8 mouse cellular contexts compared by ENCODE assay signal in the genomic region with DNA sequence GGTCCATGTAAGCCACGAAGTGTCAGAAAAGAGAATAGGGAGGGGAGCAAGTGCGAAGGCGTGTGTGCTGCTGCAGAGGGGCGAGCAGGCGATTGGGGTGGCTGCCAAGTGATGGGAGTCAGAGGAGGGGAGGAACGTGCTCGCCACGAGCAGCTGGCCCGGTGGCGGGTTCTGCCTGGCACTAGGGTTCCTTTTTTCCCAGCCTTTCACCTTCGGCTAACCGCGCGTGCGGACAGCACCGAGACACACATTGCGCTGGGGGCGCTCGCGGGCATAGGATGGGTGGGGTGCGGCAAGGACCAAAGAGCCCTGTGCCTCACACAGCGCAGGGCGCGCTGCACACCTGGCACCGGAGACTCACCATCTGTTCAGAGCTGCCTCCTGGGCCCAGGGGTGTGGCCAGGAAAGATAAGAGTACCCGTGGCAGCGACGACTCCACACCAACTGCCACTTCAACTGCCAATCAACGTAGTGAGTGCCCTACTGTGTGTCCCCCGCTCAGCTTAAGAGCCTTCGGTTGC. TPM values are rescaled to one million over a fixed set of nuclear protein-coding genes. Genes with fewer than 3 reads are reported as not detected.
DNase-seq lines count a peak whose midpoint lies in the region; ATAC-seq and TF ChIP-seq lines count a peak whose summit lies in the region.

No protein-coding gene starts in this region.

- peak overlapping the region; percentile 95 for H3K27ac ChIP-seq in forebrain, embryonic 13.5 days
- peak overlapping the region; percentile 100 for H3K27ac ChIP-seq in heart, embryonic 16.5 days (ENCODE audit: low read length)
- H3K27ac ChIP-seq in liver, embryonic 14.5 days = no peak overlapping the region
- H3K27ac ChIP-seq in stomach, embryonic 14.5 days (ENCODE audit: low read length) = peak overlapping the region; percentile 18; the same call in 1 of the 2 replicates

- ATAC-seq in CD4-positive, CD25-positive, alpha-beta regulatory T cell, adult 4 months = peak; percentile 62
- ATAC-seq in cerebellum, adult (ENCODE audit: insufficient number of reproducible peaks, low FRiP score, low TSS enrichment) = peak; percentile 77
- ATAC-seq in forebrain, embryonic 13.5 days = peak; percentile 83
- ATAC-seq in heart, embryonic 16.5 days (replicated peaks; ENCODE audit: extremely low read depth, insufficient read depth, low FRiP score) = peak; percentile 75
- peak; percentile 61 for ATAC-seq in liver, embryonic 14.5 days (ENCODE audit: insufficient read depth)
- 0 out of 2 replicates have a peak, but pooled peaks have one; percentile 56 for ATAC-seq in stomach, embryonic 14.5 days (ENCODE audit: insufficient number of reproducible peaks, insufficient read depth, low FRiP score, low read depth)

- TF ChIP-seq EP300 in liver, embryonic 14.5 days (IDR thresholded peaks at IDR 0.05; ENCODE audit: low read depth) = peak; percentile 82

- WGBS in forebrain, embryonic 13.5 days = 1% methylated on average over 31 of the region's 31 CpGs
- WGBS in heart, embryonic 16.5 days = under 1% methylated on average over 31 of the region's 31 CpGs
- under 1% methylated on average over 31 of the region's 31 CpGs for WGBS in liver, embryonic 14.5 days (ENCODE audit: insufficient replicate concordance)
- WGBS in stomach, embryonic 14.5 days = 2% methylated on average over 31 of the region's 31 CpGs

- H3K4me3 ChIP-seq in forebrain, embryonic 13.5 days = peak overlapping the region; percentile 54
- H3K4me3 ChIP-seq in heart, embryonic 16.5 days (ENCODE audit: low read length) = peak overlapping the region; percentile 75
- H3K4me3 ChIP-seq in liver, embryonic 14.5 days (ENCODE audit: insufficient read depth in 1 of 2, low read depth in 2 of 2, low read length in 2 of 2) = peak overlapping the region; percentile 50 to 60
- H3K4me3 ChIP-seq in stomach, embryonic 14.5 days (ENCODE audit: low read depth, low read length) = peak overlapping the region; percentile 46

- peak; percentile 74 for TF ChIP-seq CTCF in liver, embryonic 14.5 days (IDR thresholded peaks at IDR 0.05; ENCODE audit: low read depth)

- H3K9ac ChIP-seq in forebrain, embryonic 13.5 days = peak overlapping the region; percentile 70
- peak overlapping the region; percentile 96 for H3K9ac ChIP-seq in heart, embryonic 16.5 days (ENCODE audit: low read length)
- no peak overlapping the region for H3K9ac ChIP-seq in liver, embryonic 14.5 days (replicated peaks)
- peak overlapping the region; percentile 64; the same call in 1 of the 2 replicates for H3K9ac ChIP-seq in stomach, embryonic 14.5 days (replicated peaks; ENCODE audit: low read depth, low read length)

- H3K4me2 ChIP-seq in forebrain, embryonic 13.5 days = peak overlapping the region; percentile 74
- peak overlapping the region; percentile 93 for H3K4me2 ChIP-seq in heart, embryonic 16.5 days (ENCODE audit: low read depth, low read length)
- peak overlapping the region; percentile 94 for H3K4me2 ChIP-seq in liver, embryonic 14.5 days (ENCODE audit: low read depth)
- peak overlapping the region; percentile 94 for H3K4me2 ChIP-seq in stomach, embryonic 14.5 days (replicated peaks; ENCODE audit: low read depth, low read length)

- peak; percentile 88 for DNase-seq in kidney, postnatal 14 days
- DNase-seq in liver, embryonic 14.5 days (ENCODE audit: low read depth in 3 of 3, low spot score in 3 of 3) = peak in 2 of 3 experiments; percentile 30 to 39
- peak; percentile 84 for DNase-seq in neural tube, embryonic 10.5 days (ENCODE audit: extremely low spot score, low spot score)

- H3K27me3 ChIP-seq in forebrain, embryonic 13.5 days = no peaks in the 10 kb centered on the region
- H3K27me3 ChIP-seq in heart, embryonic 16.5 days (ENCODE audit: control insufficient read depth, insufficient read depth, low read length) = no peaks in the 10 kb centered on the region
- no peaks in the 10 kb centered on the region; the same call in 1 of the 2 replicates for H3K27me3 ChIP-seq in liver, embryonic 14.5 days (ENCODE audit: control insufficient read depth, insufficient read depth, low read length)
- no peaks in the 10 kb centered on the region for H3K27me3 ChIP-seq in stomach, embryonic 14.5 days (ENCODE audit: control insufficient read depth, insufficient read depth, low read length)

- no peaks in the 10 kb centered on the region; the same call in 1 of the 2 replicates for H3K9me3 ChIP-seq in forebrain, embryonic 13.5 days (replicated peaks)
- H3K9me3 ChIP-seq in heart, embryonic 16.5 days (replicated peaks; ENCODE audit: control insufficient read depth, low read length) = peaks cover 5% of the 10 kb centered on the region; the same call in 1 of the 2 replicates
- H3K9me3 ChIP-seq in liver, embryonic 14.5 days (ENCODE audit: control insufficient read depth, low read length) = no peaks in the 10 kb centered on the region
- H3K9me3 ChIP-seq in stomach, embryonic 14.5 days (ENCODE audit: control insufficient read depth, low read depth, low read length) = no peaks in the 10 kb centered on the region

- no peaks in the 10 kb centered on the region for H3K36me3 ChIP-seq in forebrain, embryonic 13.5 days (ENCODE audit: poor library complexity, severe bottlenecking)
- no peaks in the 10 kb centered on the region for H3K36me3 ChIP-seq in heart, embryonic 16.5 days (ENCODE audit: control insufficient read depth, insufficient read depth)
- H3K36me3 ChIP-seq in liver, embryonic 14.5 days (replicated peaks; ENCODE audit: control insufficient read depth, insufficient read depth, low read depth) = no peaks in the 10 kb centered on the region
- H3K36me3 ChIP-seq in stomach, embryonic 14.5 days (ENCODE audit: control insufficient read depth, insufficient read depth, low read length) = no peaks in the 10 kb centered on the region

- H3K4me1 ChIP-seq in forebrain, embryonic 13.5 days = peaks cover 24% of the 10 kb centered on the region
- no peaks in the 10 kb centered on the region; the same call in 1 of the 2 replicates for H3K4me1 ChIP-seq in heart, embryonic 16.5 days (ENCODE audit: control insufficient read depth, insufficient read depth, low read length)
- peaks cover 2 to 13% of the 10 kb centered on the region in 2 experiments; a peak in 3 of 4 replicates for H3K4me1 ChIP-seq in liver, embryonic 14.5 days (replicated peaks; ENCODE audit: control insufficient read depth in 2 of 2, insufficient read depth in 2 of 2, low read length in 1 of 2)
- H3K4me1 ChIP-seq in stomach, embryonic 14.5 days (ENCODE audit: control insufficient read depth, insufficient read depth, low read length) = no peaks in the 10 kb centered on the region

RNA-seq across cellular contexts. Expression of a gene that starts 6.0 kb away (rescaled TPM):
- under 1 TPM; 0.18 to 0.82 TPM for polyA plus RNA-seq in CD4-positive, CD25-positive, alpha-beta regulatory T cell, adult 4 months (2017; shearing (Covaris generic))
- 170 and 218 TPM in 2 replicates for polyA plus RNA-seq in forebrain, embryonic 13.5 days (2015; fragmentation: Nextera tagmentation; extraction: Ambion mirVana)
- polyA plus RNA-seq in heart, embryonic 16.5 days (2015; fragmentation: Nextera tagmentation; extraction: Ambion mirVana) = 34.6 and 34.9 TPM in 2 replicates
- 1.7 and 1.8 TPM in 2 replicates for polyA plus RNA-seq in liver, embryonic 14.5 days (2012; rRNA removed)
- 2.0 TPM in 2 replicates for polyA plus RNA-seq in liver, embryonic 14.5 days (2014; fragmentation: Nextera tagmentation; extraction: Ambion mirVana)
- polyA plus RNA-seq in stomach, embryonic 14.5 days (2014; fragmentation: Nextera tagmentation; extraction: Ambion mirVana) = 64.5 and 86.3 TPM in 2 replicates

Comparison
In these comparisons a context has a peak if more than half of its experiments do, and no peak if none do; other contexts are left out.
1. DNase-seq: peak in every context shown above with its lines; median percentile 88 in kidney, postnatal 14 days; 84 in neural tube, embryonic 10.5 days; 34 in liver, embryonic 14.5 days.
2. RNA of a gene that starts 6.0 kb away (polyA plus RNA-seq): 170 to 218 TPM in forebrain, embryonic 13.5 days, 64.5 to 86.3 TPM in stomach, embryonic 14.5 days and 34.6 to 34.9 TPM in heart, embryonic 16.5 days; 1.7 to 2.0 TPM in liver, embryonic 14.5 days and 0.18 to 0.82 TPM in CD4-positive, CD25-positive, alpha-beta regulatory T cell, adult 4 months; every median in the first group is over 10 times any median in the second.
3. Peak in every context shown above with its lines, with median percentiles within 50 percentile points of each other: ATAC-seq, H3K4me2 ChIP-seq and H3K4me3 ChIP-seq.